Mouse (Mus musculus) small intestine, adult 2 months (tissue): ENCODE results near the gene Wdcp.

Experiments
- CTCF ChIP-seq: fragments of 200-500 bp; IDR thresholded peaks from 2 replicates; pipeline ENCODE4 v1.5.1; 2012; ENCODE audit warnings: low read depth, mild to moderate bottlenecking, control low read depth, inconsistent platforms, low read length, moderate library complexity, mixed read lengths; ENCODE audit not compliant: insufficient replicate concordance, insufficient read length; ENCODE audit errors: extremely low read depth
- POLR2A ChIP-seq: fragments of 200-500 bp; IDR thresholded peaks from 2 replicates; pipeline ENCODE4 v1.6.1; 2012; ENCODE audit warnings: low read depth, mild to moderate bottlenecking, control low read depth, inconsistent platforms, low read length, moderate library complexity

GRCm38 (mm10) chr12:4862672-4863071 lies 19.6 kb downstream of the Wdcp start:
- TF ChIP-seq CTCF (peak; percentile 34; the same call in 1 of the 2 replicates), POLR2A (no peak)
